Mouse (Mus musculus) yolk sac, embryonic 10.5 days (tissue): ENCODE measurements at regions not wholly inside any gene's neighbourhood (a gene's known extent, or its start where the extent isn't known, plus 50 kb on each side); places are given as distances from the start of the nearest gene placed in this dataset.

Experiments used
- DNase-seq: peaks from one replicate; pipeline ENCODE4 v3.0.0-alpha.2; 2017; ENCODE audit warnings: low spot score

GRCm38 (mm10) chr12:71370091-71370490, 60.4 kb downstream of the Dact1 start:
- DNase-seq = no peak

DNA sequence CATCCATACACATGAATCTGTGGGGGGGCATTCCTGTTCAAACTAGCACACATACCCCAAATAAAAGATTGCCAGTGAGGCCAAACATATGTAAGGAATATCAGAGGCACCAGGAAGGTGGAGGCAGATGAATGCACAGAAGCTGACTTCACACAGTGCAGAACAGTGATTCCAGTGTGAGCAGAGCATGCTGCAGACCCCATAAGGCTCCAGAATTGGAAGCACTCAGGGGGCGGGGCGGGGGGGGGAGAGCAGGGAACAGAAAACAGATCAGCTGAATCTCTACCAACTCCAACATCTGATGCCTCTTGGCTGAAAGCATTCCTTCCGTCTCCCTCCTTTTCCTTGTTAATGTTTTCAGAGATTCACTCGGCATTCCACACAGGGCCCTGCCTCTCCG, 62.3 kb downstream of the Dact1 start:
- peak; percentile 32 for DNase-seq

DNA sequence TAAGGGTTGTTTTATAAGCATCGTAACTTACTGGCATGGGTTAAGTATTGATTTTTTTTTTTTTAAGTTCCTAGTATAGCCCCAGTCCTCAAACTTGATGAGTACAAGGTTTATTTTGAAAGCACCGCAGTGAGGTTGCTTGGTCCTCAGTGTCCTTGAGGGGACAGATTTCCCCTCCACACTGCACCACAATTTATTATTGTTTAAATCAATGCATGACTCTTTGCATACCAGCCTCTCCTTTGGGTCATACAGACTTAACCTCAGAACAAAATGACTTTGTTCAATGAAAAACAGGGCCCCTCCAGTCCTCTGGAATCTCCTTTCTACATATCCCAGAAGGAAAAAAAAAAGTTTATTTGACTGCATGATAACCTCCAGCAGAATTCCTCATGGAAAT, 63.9 kb downstream of the Dact1 start:
- DNase-seq = no peak

GRCm38 (mm10) chr12:71376446-71376845, 66.8 kb downstream of the Dact1 start:
- DNase-seq = no peak

DNA sequence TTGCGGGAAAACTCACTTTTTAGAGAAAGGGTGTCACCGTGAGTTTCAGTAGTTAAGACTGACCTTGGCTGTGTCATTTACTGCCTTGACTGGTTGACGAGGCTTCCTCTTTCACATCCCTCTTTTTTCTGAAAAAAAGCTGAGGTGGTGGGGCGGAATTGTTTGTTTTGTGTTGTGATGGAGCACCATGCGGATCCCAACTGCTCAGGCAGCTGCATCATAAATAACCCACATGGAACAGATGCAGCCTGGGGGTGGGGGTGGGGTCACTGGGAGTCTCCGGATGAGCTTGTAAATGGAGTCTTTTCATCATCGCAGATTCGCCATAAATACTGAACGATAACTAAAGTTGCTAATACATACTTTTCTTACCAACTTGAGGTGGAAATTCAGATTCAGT, 67.3 kb downstream of the Dact1 start:
- peak; percentile 28 for DNase-seq

DNA sequence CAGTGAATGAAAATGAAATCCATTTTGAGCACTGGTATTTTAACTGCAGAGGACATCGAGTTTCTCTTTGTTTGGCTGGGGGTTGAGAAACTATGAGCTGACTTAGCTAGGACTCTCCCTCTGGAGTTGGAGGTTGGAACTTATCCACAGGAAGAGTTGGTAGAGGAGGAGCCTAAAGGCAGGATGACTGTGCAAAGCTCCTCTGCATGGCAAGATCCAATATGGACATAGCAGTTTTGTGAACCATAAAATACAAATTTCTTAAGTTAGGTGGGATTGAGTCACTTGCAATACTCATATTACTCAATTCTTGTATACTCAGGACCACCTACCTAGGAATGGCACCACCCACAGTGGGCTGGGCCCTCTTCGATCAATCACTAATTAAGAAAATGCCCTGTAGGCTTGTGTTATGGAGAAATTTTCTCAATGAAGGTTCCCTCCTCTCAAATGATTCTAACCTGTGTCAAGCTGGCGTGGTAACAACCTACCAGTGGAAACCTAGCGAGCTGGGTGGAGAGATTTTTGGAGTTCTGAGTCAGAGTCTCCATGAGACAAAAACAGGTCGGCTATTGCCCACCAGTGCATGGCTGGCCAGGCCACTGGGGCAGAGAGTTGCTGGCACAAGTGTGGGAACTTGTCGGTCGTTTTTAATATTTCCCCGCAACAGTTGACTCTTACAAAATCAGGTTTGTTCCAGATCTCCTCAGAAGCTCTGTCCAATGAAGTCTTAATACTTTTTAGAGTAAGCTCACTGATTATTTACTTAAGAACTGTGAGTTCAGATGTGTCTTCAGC, 70.1 kb downstream of the Dact1 start:
- DNase-seq = no peak

GRCm38 (mm10) chr12:71380424-71380761, 70.7 kb downstream of the Dact1 start:
- DNase-seq = no peak

GRCm38 (mm10) chr12:71386251-71386650, 76.6 kb downstream of the Dact1 start:
- no peak for DNase-seq

- DNase-seq = no peak
Observed at GRCm38 (mm10) chr12:71391481-71391880, 81.8 kb downstream of the Dact1 start.

- no peak for DNase-seq
Observed at GRCm38 (mm10) chr12:71393752-71394151, 84.1 kb downstream of the Dact1 start.

GRCm38 (mm10) chr12:71397456-71397855, 87.8 kb downstream of the Dact1 start:
- DNase-seq = no peak

GRCm38 (mm10) chr12:71398701-71399100, 89.0 kb downstream of the Dact1 start:
- DNase-seq = no peak

GRCm38 (mm10) chr12:71400201-71400600, 90.5 kb downstream of the Dact1 start:
- no peak for DNase-seq

- no peak for DNase-seq
Observed at GRCm38 (mm10) chr12:71401621-71402416, 92.1 kb downstream of the Dact1 start.

GRCm38 (mm10) chr12:71407294-71407693, 97.6 kb downstream of the Dact1 start:
- DNase-seq = no peak

DNA sequence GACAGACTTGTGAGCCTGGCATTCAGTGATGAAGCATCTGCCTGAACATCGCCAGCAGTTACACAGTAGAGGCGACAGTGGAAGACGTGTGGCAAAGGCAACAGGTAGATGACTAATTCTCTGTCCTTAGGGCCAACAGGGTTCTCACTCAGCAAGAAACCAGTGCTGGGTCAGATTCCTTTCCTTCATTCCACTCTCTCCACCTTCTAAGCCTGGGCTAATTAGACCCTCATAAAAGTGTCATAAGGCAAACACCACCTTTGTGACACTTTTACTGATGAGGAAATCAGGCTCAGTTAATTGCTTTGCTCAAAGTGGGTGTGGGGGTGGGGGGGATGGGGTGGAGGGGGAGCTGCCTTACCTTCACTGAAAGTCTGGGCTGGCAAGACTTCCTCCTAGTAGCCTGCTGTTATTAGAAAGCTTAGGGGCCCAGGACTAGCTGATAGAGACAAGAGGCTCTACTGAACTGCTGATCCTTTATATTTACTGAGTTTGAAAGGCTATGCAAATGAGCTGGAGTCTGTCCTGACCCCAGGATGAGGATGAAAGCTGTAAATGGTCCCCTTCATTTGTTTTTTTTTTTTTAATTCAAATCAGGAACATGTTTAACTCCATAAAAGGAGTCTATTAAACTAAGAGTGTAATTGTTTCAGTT, 98.8 kb downstream of the Dact1 start:
- no peak for DNase-seq

GRCm38 (mm10) chr12:71412331-71412730, 102.6 kb downstream of the Dact1 start:
- DNase-seq = no peak

GRCm38 (mm10) chr12:71416968-71417367, 107.3 kb downstream of the Dact1 start:
- no peak for DNase-seq

DNA sequence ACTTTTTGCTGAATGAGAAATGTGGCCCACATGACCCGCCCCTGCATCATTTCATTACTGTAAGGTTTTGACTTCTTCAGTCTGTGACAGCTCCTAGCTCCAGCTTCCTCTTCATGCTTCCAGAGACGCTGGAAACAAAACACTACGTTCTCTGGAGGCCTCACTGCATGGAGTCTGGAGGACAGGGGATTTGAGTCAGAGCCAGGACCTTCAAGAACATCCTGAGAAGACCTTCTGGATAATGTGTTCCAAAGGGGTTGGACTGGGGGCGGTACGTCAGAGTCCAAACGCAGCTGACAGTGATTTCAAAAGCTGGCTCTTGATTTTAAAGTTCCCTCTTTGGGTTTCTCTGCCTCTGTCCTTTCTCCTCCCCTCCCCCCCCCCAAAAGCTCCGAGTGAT, 108.5 kb downstream of the Dact1 start:
- DNase-seq = no peak

- DNase-seq = no peak
Observed at GRCm38 (mm10) chr12:71419161-71419560, 109.5 kb downstream of the Dact1 start.

- DNase-seq = no peak
Observed at GRCm38 (mm10) chr12:71426023-71426719, 116.5 kb downstream of the Dact1 start.

- DNase-seq = no peak
Observed at GRCm38 (mm10) chr12:71427974-71428373, 118.3 kb downstream of the Dact1 start.
